Mouse (Mus musculus): ENCODE measurements around the gene Chrd. TPM values are rescaled to one million over a fixed set of nuclear protein-coding genes. Genes with fewer than 3 reads are reported as not detected.

The Chrd gene
- total RNA-seq, 1 experiment: 3.7 TPM

DNA sequence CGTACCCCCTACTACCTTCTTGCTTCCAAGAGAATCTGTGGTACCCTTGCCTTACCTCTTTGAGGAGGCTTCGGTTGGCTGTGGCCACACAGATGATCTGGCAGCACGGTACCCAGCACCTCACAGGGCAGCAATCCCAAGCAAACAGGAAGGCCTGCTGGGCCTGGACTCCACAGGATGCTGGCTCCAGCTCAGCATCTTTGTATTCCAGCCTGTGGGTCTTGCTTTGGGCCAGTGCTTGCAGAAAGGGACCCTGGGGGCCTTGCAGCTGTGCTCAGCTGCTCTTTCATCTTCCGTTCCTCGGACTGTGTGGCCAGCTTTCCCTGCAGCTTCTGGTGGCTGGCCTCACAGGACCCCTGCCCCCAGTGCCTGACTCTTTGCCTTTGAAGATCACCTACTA lies 32.9 kb upstream of the Chrd start:
- TF ChIP-seq MAFK (IDR thresholded peaks at IDR 0.05; ENCODE audit: insufficient read depth, low read depth, low read length) (no peak), ZNF384 (IDR thresholded peaks at IDR 0.05; ENCODE audit: low read depth, low read length) (no peak), ZC3H11A (IDR thresholded peaks at IDR 0.05; ENCODE audit: borderline replicate concordance, low read depth, low read length) (no peak), CHD2 (IDR thresholded peaks at IDR 0.05; ENCODE audit: low read depth, low read length) (no peak), HCFC1 (IDR thresholded peaks at IDR 0.05; ENCODE audit: borderline replicate concordance, insufficient read depth, low read length) (no peak)
- H3K27ac ChIP-seq (ENCODE audit: insufficient read depth, low read depth, low read length, poor library complexity, severe bottlenecking): no peak overlapping the region
- in situ Hi-C loops (cut with MboI; ENCODE audit: low sequenced_read_pairs in 2 of 2, unreplicated experiment in 2 of 2): no loop called here
- H3K4me1 ChIP-seq (ENCODE audit: control insufficient read depth in 2 of 2, insufficient read depth in 2 of 2, low read length in 2 of 2, poor library complexity in 1 of 2): peaks cover 3 to 21% of the 10 kb centered on the region in 2 experiments; a peak in 3 of 4 replicates
- no peaks in the 10 kb centered on the region for H3K9me3 ChIP-seq (ENCODE audit: control insufficient read depth, insufficient read depth, low read depth, low read length)
- H3K36me3 ChIP-seq (ENCODE audit: control insufficient read depth, insufficient read depth, low read length, poor library complexity, severe bottlenecking): peaks cover 4% of the 10 kb centered on the region
- no peak overlapping the region for H3K9ac ChIP-seq (ENCODE audit: insufficient read depth, low read depth, low read length, poor library complexity, severe bottlenecking)
- no peak for DNase-seq (ENCODE audit: low read depth, low spot score)
- H3K4me3 ChIP-seq (ENCODE audit: insufficient read depth in 1 of 2, low read depth in 1 of 2, low read length in 2 of 2, poor library complexity in 1 of 2, severe bottlenecking in 1 of 2): no peak overlapping the region

DNA sequence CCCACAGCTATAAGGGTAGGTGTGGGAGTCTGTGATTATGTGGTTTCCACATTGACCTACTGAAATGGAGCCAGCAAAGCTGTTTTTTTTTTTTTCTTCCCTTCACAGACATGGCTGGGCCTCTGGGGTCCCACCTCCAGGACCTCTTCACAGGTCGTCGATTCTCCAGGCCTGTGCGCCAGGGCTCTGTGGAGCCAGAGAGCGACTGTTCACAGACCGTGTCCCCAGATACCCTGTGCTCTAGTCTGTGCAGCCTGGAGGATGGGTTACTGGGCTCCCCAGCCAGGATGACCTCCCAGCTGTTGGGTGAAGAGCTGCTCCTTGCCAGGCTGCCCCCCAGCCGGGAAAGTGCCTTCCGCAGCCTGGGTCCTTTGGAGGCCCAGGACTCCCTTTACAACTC lies 31.6 kb upstream of the Chrd start:
- H3K27ac ChIP-seq (ENCODE audit: insufficient read depth, low read depth, low read length, poor library complexity, severe bottlenecking): peak overlapping the region; percentile 79
- H3K9ac ChIP-seq (ENCODE audit: insufficient read depth, low read depth, low read length, poor library complexity, severe bottlenecking): peak overlapping the region; percentile 65
- peaks cover 7% of the 10 kb centered on the region for H3K36me3 ChIP-seq (ENCODE audit: control insufficient read depth, insufficient read depth, low read length, poor library complexity, severe bottlenecking)
- TF ChIP-seq HCFC1 (IDR thresholded peaks at IDR 0.05; ENCODE audit: borderline replicate concordance, insufficient read depth, low read length) (no peak), MAFK (IDR thresholded peaks at IDR 0.05; ENCODE audit: insufficient read depth, low read depth, low read length) (no peak), CHD2 (IDR thresholded peaks at IDR 0.05; ENCODE audit: low read depth, low read length) (no peak), ZNF384 (IDR thresholded peaks at IDR 0.05; ENCODE audit: low read depth, low read length) (no peak), ZC3H11A (IDR thresholded peaks at IDR 0.05; ENCODE audit: borderline replicate concordance, low read depth, low read length) (no peak)
- peaks cover 4 to 17% of the 10 kb centered on the region in 2 experiments for H3K4me1 ChIP-seq (ENCODE audit: control insufficient read depth in 2 of 2, insufficient read depth in 2 of 2, low read length in 2 of 2, poor library complexity in 1 of 2)
- H3K4me3 ChIP-seq (ENCODE audit: insufficient read depth in 1 of 2, low read depth in 1 of 2, low read length in 2 of 2, poor library complexity in 1 of 2, severe bottlenecking in 1 of 2): peak overlapping the region; percentile 65 to 67
- no peaks in the 10 kb centered on the region for H3K9me3 ChIP-seq (ENCODE audit: control insufficient read depth, insufficient read depth, low read depth, low read length)
- no peak for DNase-seq (ENCODE audit: low read depth, low spot score)
- in situ Hi-C loops (cut with MboI; ENCODE audit: low sequenced_read_pairs in 2 of 2, unreplicated experiment in 2 of 2): no loop called here

DNA sequence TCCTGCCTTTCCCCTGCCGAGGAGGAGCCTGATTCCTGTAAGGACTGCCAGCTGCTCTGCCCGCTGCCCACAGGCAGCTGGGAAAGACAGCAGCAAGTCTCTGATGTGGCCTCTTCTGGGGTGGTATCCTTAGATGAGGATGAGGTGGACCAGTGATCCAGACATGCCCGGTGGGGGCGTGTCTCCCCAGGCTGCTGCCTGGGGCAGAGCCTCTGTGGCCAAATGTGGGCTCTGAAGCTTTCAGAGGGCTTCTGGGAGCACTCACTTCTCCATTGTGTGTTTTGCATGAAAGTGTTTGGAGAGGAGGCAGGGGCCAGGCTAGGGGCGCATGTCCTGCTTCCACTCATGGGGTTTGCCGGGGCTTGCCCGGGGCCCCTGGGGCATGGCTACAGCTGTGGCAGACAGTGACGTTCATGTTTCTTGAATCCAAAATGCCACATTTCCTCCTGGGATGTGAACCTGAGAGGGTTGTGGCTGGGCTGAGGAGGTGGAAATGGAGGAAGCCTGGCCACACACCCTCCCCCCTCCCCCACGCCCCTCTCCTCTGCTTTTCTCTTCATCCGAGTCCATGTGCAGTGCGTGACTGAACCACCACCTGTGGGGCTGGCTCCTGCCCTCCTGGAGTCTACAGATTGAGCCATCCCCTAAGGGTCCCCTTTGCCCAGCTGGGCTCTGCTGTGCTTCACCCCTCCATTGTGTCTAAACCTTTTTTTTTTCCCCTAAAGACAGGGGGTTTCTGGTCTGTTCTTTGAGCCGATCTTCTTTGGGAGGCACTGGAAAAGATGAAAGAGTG lies 31.0 kb upstream of the Chrd start:
- Histone ChIP-seq H3K36me3 (ENCODE audit: control insufficient read depth, insufficient read depth, low read length, poor library complexity, severe bottlenecking) (peaks cover 11% of the 10 kb centered on the region), H3K4me1 (ENCODE audit: control insufficient read depth in 2 of 2, insufficient read depth in 2 of 2, low read length in 2 of 2, poor library complexity in 1 of 2) (peaks cover 8 to 20% of the 10 kb centered on the region in 2 experiments), H3K4me3 (ENCODE audit: insufficient read depth in 1 of 2, low read depth in 1 of 2, low read length in 2 of 2, poor library complexity in 1 of 2, severe bottlenecking in 1 of 2) (peak overlapping the region; percentile 65 to 67), H3K27ac (ENCODE audit: insufficient read depth, low read depth, low read length, poor library complexity, severe bottlenecking) (peak overlapping the region; percentile 79), H3K9me3 (ENCODE audit: control insufficient read depth, insufficient read depth, low read depth, low read length) (no peaks in the 10 kb centered on the region), H3K9ac (ENCODE audit: insufficient read depth, low read depth, low read length, poor library complexity, severe bottlenecking) (peak overlapping the region; percentile 65)
- TF ChIP-seq ZC3H11A (IDR thresholded peaks at IDR 0.05; ENCODE audit: borderline replicate concordance, low read depth, low read length) (no peak), CHD2 (IDR thresholded peaks at IDR 0.05; ENCODE audit: low read depth, low read length) (no peak), MAFK (IDR thresholded peaks at IDR 0.05; ENCODE audit: insufficient read depth, low read depth, low read length) (no peak), ZNF384 (IDR thresholded peaks at IDR 0.05; ENCODE audit: low read depth, low read length) (no peak), HCFC1 (IDR thresholded peaks at IDR 0.05; ENCODE audit: borderline replicate concordance, insufficient read depth, low read length) (no peak)
- in situ Hi-C loops (cut with MboI; ENCODE audit: low sequenced_read_pairs in 2 of 2, unreplicated experiment in 2 of 2): no loop called here
- no peak for DNase-seq (ENCODE audit: low read depth, low spot score)

DNA sequence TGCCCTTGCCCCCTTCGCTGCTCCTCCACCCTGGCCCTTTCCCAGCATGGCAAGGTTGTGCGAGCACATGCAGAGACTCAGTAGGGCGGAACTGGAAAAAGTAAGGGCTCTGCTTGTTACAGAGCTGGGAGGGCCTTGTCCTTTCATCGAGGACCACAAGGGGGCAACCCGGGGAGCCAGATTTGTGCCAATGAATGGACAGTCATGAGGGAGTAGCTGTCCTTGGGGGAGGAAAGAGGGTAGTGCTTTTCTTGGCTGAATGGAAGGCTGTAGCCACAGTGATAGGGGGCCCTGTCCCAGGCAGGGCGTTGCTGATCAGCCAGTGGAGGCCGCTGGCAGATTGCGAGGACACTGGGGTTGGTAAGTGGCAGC lies 30.4 kb upstream of the Chrd start:
- peak; percentile 66 for DNase-seq (ENCODE audit: low read depth, low spot score)
- in situ Hi-C loops (cut with MboI; ENCODE audit: low sequenced_read_pairs in 2 of 2, unreplicated experiment in 2 of 2): no loop called here
- peaks cover 16% of the 10 kb centered on the region for H3K36me3 ChIP-seq (ENCODE audit: control insufficient read depth, insufficient read depth, low read length, poor library complexity, severe bottlenecking)
- no peaks in the 10 kb centered on the region for H3K9me3 ChIP-seq (ENCODE audit: control insufficient read depth, insufficient read depth, low read depth, low read length)
- no peak for TF ChIP-seq CHD2 (IDR thresholded peaks at IDR 0.05; ENCODE audit: low read depth, low read length)
- TF ChIP-seq MAFK (IDR thresholded peaks at IDR 0.05; ENCODE audit: insufficient read depth, low read depth, low read length): peak; percentile 18; the same call in 1 of the 2 replicates
- no peak for TF ChIP-seq HCFC1 (IDR thresholded peaks at IDR 0.05; ENCODE audit: borderline replicate concordance, insufficient read depth, low read length)
- TF ChIP-seq ZNF384 (IDR thresholded peaks at IDR 0.05; ENCODE audit: low read depth, low read length): 0 out of 2 replicates have a peak, but pooled peaks have one; percentile 12
- TF ChIP-seq ZC3H11A (IDR thresholded peaks at IDR 0.05; ENCODE audit: borderline replicate concordance, low read depth, low read length): 0 out of 2 replicates have a peak, but pooled peaks have one; percentile 36
- H3K4me3 ChIP-seq (ENCODE audit: insufficient read depth in 1 of 2, low read depth in 1 of 2, low read length in 2 of 2, poor library complexity in 1 of 2, severe bottlenecking in 1 of 2): peak overlapping the region; percentile 65 to 67; a peak in 3 of 4 replicates
- H3K9ac ChIP-seq (ENCODE audit: insufficient read depth, low read depth, low read length, poor library complexity, severe bottlenecking): peak overlapping the region; percentile 65
- peaks cover 8 to 26% of the 10 kb centered on the region in 2 experiments for H3K4me1 ChIP-seq (ENCODE audit: control insufficient read depth in 2 of 2, insufficient read depth in 2 of 2, low read length in 2 of 2, poor library complexity in 1 of 2)
- peak overlapping the region; percentile 79 for H3K27ac ChIP-seq (ENCODE audit: insufficient read depth, low read depth, low read length, poor library complexity, severe bottlenecking)

Measured in ES-E14 (cell line).